Mouse (Mus musculus) midbrain, embryonic 12.5 days (tissue): ENCODE measurements around the gene Ankrd12. TPM values are rescaled to one million over a fixed set of nuclear protein-coding genes. Genes with fewer than 3 reads are reported as not detected.
A peak's percentile ranks its signal among the peaks of the same experiment; 100 is the strongest.

Experiments
- ATAC-seq: fragments of 200-750 bp; cut with Nextera tagmentation; 2 replicates; pipeline ENCODE4 v1.8.0; 2017; ENCODE audit warnings: low read depth, moderate TSS enrichment, moderate library complexity; ENCODE audit not compliant: low FRiP score
- H3K27ac ChIP-seq: fragments of 300-500 bp; sonication (generic); replicated peaks from 2 replicates; pipeline ENCODE4 v1.5.1; 2016; ENCODE audit warnings: mild to moderate bottlenecking
- H3K27me3 ChIP-seq: fragments of 300-500 bp; sonication (generic); 2 replicates; pipeline ENCODE4 v1.6.1; 2016; ENCODE audit warnings: mild to moderate bottlenecking
- H3K36me3 ChIP-seq: fragments of 300-500 bp; sonication (generic); 2 replicates; pipeline ENCODE4 v1.6.1; 2016
- H3K4me1 ChIP-seq: fragments of 300-500 bp; sonication (generic); 2 replicates; pipeline ENCODE4 v1.6.1; 2016
- H3K4me2 ChIP-seq: fragments of 300-500 bp; sonication (generic); replicated peaks from 2 replicates; pipeline ENCODE4 v1.6.1; 2016; ENCODE audit warnings: mild to moderate bottlenecking, moderate library complexity
- H3K4me3 ChIP-seq: fragments of 300-500 bp; sonication (generic); 2 replicates; pipeline ENCODE4 v1.5.1; 2016; ENCODE audit warnings: mild to moderate bottlenecking
- H3K9ac ChIP-seq: fragments of 300-500 bp; sonication (generic); replicated peaks from 2 replicates; pipeline ENCODE4 v1.6.1; 2016; ENCODE audit warnings: mild to moderate bottlenecking, moderate library complexity
- H3K9me3 ChIP-seq: fragments of 300-500 bp; sonication (generic); 2 replicates; pipeline ENCODE4 v1.6.1; 2016; ENCODE audit warnings: mild to moderate bottlenecking
- WGBS: fragments of 180-500 bp; shearing (Covaris S2); methylation state at CpG from one replicate; pipeline ENCODE4 v1.1.7; 2016; 5-methylcytosine and 5-hydroxymethylcytosine counted together
- polyA plus RNA-seq: library from polyadenylated mRNA; unstranded; fragments of >200 nt; fragmentation: Nextera tagmentation; extraction: Ambion mirVana; gene quantifications from 2 replicates; pipeline ENCODE4 v1.2.1, GENCODE M21; 2016

Ankrd12 gene
- polyA plus RNA-seq, 1 experiment from 2014 or later = 52.4 TPM

GRCm38 (mm10) chr17:65940221-65940620 lies 136.7 kb downstream of the Ankrd12 start:
- H3K4me3 ChIP-seq = no peak overlapping the region
- H3K4me1 ChIP-seq = no peaks in the 10 kb centered on the region
- H3K9ac ChIP-seq = no peak overlapping the region
- H3K36me3 ChIP-seq = peaks cover 22% of the 10 kb centered on the region
- H3K27me3 ChIP-seq = no peaks in the 10 kb centered on the region
- no peak for ATAC-seq
- no peaks in the 10 kb centered on the region for H3K9me3 ChIP-seq
- H3K27ac ChIP-seq = no peak overlapping the region
- 70% methylated on average over 12 of the region's 12 CpGs for WGBS
- H3K4me2 ChIP-seq = no peak overlapping the region

DNA sequence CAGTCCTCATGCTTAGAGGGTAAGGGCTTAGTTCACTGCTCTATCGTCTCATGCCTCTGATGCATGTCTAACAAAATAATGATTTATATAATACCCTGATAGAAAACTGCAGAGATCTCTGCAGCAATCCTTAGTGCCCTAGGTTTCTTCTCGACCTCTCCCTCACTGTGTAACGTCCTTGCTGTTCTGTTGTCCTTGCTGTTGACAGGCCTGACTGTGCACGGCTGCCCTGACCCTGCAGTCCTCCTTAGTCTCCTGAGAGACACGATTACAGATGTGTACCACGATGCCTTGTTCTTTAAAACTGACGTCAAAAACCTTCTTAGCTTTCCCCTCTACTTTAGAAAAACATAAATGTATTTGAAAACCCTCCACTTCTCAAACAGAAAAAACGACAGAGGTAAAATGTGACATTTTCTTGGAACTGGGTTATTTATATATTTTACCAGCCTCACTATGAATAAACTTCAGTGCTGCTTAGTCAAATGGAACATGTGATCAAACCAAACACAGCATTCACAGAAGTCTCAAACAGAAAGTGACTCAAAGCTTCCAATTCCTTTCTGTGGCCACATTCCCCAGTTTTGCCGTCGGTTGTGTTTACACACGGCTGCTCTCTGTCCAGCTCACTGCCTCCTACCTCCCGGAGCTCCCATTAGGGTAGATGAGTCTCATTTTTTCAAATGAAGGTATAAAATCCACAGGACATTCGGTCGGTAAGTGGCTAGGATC lies 137.3 kb downstream of the Ankrd12 start:
- Histone ChIP-seq H3K27me3 (no peaks in the 10 kb centered on the region), H3K36me3 (peaks cover 25% of the 10 kb centered on the region), H3K4me2 (no peak overlapping the region), H3K4me1 (no peaks in the 10 kb centered on the region), H3K4me3 (no peak overlapping the region), H3K9ac (no peak overlapping the region), H3K9me3 (no peaks in the 10 kb centered on the region), H3K27ac (no peak overlapping the region)
- 73% methylated on average over 14 of the region's 14 CpGs for WGBS
- ATAC-seq = no peak

GRCm38 (mm10) chr17:65937671-65938070 lies 139.2 kb downstream of the Ankrd12 start:
- Histone ChIP-seq H3K4me1 (no peaks in the 10 kb centered on the region), H3K9me3 (0 out of 2 replicates have a peak, but pooled peaks cover 4% of the 10 kb centered on the region), H3K27me3 (no peaks in the 10 kb centered on the region), H3K9ac (no peak overlapping the region), H3K4me2 (no peak overlapping the region), H3K36me3 (peaks cover 32% of the 10 kb centered on the region), H3K27ac (no peak overlapping the region), H3K4me3 (no peak overlapping the region)
- no peak for ATAC-seq
- 89% methylated on average over 9 of the region's 9 CpGs for WGBS

DNA sequence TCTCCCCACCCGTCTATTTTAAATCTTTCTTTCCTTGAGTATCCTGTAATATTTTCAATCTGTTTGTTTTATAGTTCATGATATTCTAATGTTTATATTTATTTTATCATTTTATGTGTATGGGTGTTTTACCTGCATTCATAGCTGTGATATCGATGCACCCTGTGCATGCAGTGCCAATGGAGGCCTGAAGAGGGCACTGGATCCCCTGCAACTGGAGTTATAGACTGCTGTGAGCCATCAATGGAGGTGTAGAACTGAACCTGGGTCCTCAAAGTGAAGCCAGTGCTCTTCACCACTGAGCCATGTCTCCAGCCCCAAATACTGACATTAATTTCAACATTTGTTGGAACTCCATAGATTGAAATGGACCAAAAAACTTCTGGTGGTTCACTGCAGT lies 143.1 kb downstream of the Ankrd12 start:
- Histone ChIP-seq H3K9me3 (0 out of 2 replicates have a peak, but pooled peaks cover 4% of the 10 kb centered on the region), H3K27me3 (no peaks in the 10 kb centered on the region), H3K4me1 (peaks cover 5% of the 10 kb centered on the region), H3K9ac (no peak overlapping the region), H3K36me3 (peaks cover 38% of the 10 kb centered on the region), H3K4me2 (no peak overlapping the region), H3K27ac (no peak overlapping the region), H3K4me3 (no peak overlapping the region)
- 91% methylated on average over 2 of the region's 2 CpGs for WGBS
- ATAC-seq = no peak

GRCm38 (mm10) chr17:65931525-65931924 lies 145.4 kb downstream of the Ankrd12 start:
- 0 out of 2 replicates have a peak, but pooled peaks cover 4% of the 10 kb centered on the region for H3K9me3 ChIP-seq
- no peak overlapping the region for H3K4me2 ChIP-seq
- WGBS = 41% methylated on average over 6 of the region's 6 CpGs
- H3K27me3 ChIP-seq = no peaks in the 10 kb centered on the region
- H3K9ac ChIP-seq = no peak overlapping the region
- peak overlapping the region; percentile 58 for H3K27ac ChIP-seq
- H3K36me3 ChIP-seq = peaks cover 40% of the 10 kb centered on the region
- H3K4me1 ChIP-seq = peaks cover 5% of the 10 kb centered on the region
- peak; percentile 78 for ATAC-seq
- no peak overlapping the region for H3K4me3 ChIP-seq

- H3K9me3 ChIP-seq = 0 out of 2 replicates have a peak, but pooled peaks cover 4% of the 10 kb centered on the region
- H3K27ac ChIP-seq = no peak overlapping the region
- peaks cover 5% of the 10 kb centered on the region for H3K4me1 ChIP-seq
- H3K36me3 ChIP-seq = peaks cover 41% of the 10 kb centered on the region
- ATAC-seq = no peak
- no peak overlapping the region for H3K4me3 ChIP-seq
- H3K4me2 ChIP-seq = no peak overlapping the region
- 86% methylated on average over 6 of the region's 6 CpGs for WGBS
- no peaks in the 10 kb centered on the region for H3K27me3 ChIP-seq
- H3K9ac ChIP-seq = no peak overlapping the region
Observed at GRCm38 (mm10) chr17:65930960-65931359, 145.9 kb downstream of the Ankrd12 start.

DNA sequence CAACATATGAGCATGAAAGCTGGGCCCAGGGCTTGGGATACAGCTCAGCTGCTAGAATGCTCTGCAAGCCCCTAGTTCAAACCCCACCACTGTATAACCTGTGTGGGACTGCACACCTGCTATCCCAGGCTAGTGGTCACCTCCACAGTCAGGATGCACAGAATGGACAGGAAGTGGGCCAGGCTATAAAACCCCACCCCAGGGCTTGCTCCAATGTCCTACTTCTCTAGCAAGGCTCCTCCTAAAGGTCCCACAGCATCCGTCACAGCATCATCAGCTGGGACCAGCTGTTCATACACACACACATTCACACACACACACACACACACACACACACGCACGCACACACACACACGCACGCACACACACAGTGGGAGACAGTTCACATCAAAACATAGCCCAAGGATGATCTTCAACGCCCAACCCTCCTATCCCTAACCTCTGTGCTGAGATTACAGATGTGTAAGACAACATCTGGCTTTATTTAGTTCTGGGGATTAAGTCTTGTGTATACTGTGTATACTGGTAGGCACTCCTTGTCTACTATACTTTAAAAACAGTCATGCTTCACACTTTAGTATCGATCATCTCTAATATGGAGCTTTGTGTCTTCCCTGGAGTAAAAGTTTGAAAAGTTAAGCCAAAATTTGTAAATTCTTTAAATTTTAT lies 146.6 kb downstream of the Ankrd12 start:
- ATAC-seq = no peak
- H3K27ac ChIP-seq = no peak overlapping the region
- no peak overlapping the region for H3K9ac ChIP-seq
- H3K4me1 ChIP-seq = peaks cover 5% of the 10 kb centered on the region
- peaks cover 46% of the 10 kb centered on the region for H3K36me3 ChIP-seq
- 88% methylated on average over 7 of the region's 7 CpGs for WGBS
- no peaks in the 10 kb centered on the region for H3K27me3 ChIP-seq
- no peak overlapping the region for H3K4me3 ChIP-seq
- H3K4me2 ChIP-seq = no peak overlapping the region
- 0 out of 2 replicates have a peak, but pooled peaks cover 4% of the 10 kb centered on the region for H3K9me3 ChIP-seq

- Histone ChIP-seq H3K4me1 (peaks cover 5% of the 10 kb centered on the region), H3K36me3 (peaks cover 47% of the 10 kb centered on the region), H3K9me3 (0 out of 2 replicates have a peak, but pooled peaks cover 4% of the 10 kb centered on the region), H3K4me2 (no peak overlapping the region), H3K27me3 (no peaks in the 10 kb centered on the region), H3K4me3 (no peak overlapping the region), H3K9ac (no peak overlapping the region), H3K27ac (no peak overlapping the region)
- ATAC-seq = no peak
- WGBS = 90% methylated on average over 22 of the region's 22 CpGs
Observed at GRCm38 (mm10) chr17:65929319-65929978, 147.4 kb downstream of the Ankrd12 start.

GRCm38 (mm10) chr17:65927077-65927476 lies 149.8 kb downstream of the Ankrd12 start:
- Histone ChIP-seq H3K9me3 (no peaks in the 10 kb centered on the region), H3K27ac (no peak overlapping the region), H3K4me1 (peaks cover 5% of the 10 kb centered on the region), H3K9ac (no peak overlapping the region), H3K4me2 (no peak overlapping the region), H3K36me3 (peaks cover 52% of the 10 kb centered on the region), H3K27me3 (no peaks in the 10 kb centered on the region), H3K4me3 (no peak overlapping the region)
- ATAC-seq = no peak
- WGBS = 78% methylated on average over 4 of the region's 4 CpGs

DNA sequence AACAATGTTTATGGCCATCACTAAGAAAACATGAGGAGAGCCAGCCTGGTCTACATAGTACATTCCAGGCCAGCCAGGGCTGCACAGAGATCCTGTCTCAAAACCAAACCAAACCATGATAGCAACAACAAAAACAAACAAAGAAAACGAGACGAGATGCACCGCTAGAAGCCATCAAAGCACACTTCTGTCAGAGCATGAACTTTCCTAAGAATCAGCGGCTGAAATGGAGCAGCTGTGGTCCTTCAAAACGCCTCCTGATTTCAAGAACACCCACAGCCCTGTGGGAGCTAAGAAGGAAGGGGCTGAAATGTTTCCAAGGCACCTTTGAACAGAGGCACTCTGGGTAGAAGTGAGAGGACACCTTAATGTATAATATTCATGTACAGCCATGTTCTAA lies 152.7 kb downstream of the Ankrd12 start:
- no peaks in the 10 kb centered on the region for H3K27me3 ChIP-seq
- H3K4me3 ChIP-seq = no peak overlapping the region
- no peak for ATAC-seq
- H3K4me1 ChIP-seq = no peaks in the 10 kb centered on the region
- peaks cover 60% of the 10 kb centered on the region for H3K36me3 ChIP-seq
- no peak overlapping the region for H3K4me2 ChIP-seq
- H3K27ac ChIP-seq = no peak overlapping the region
- 73% methylated on average over 5 of the region's 5 CpGs for WGBS
- H3K9ac ChIP-seq = no peak overlapping the region
- no peaks in the 10 kb centered on the region for H3K9me3 ChIP-seq

GRCm38 (mm10) chr17:65921975-65922374 lies 154.9 kb downstream of the Ankrd12 start:
- no peaks in the 10 kb centered on the region for H3K4me1 ChIP-seq
- no peaks in the 10 kb centered on the region for H3K27me3 ChIP-seq
- ATAC-seq = no peak
- H3K4me2 ChIP-seq = no peak overlapping the region
- H3K36me3 ChIP-seq = peaks cover 48% of the 10 kb centered on the region
- no peak overlapping the region for H3K9ac ChIP-seq
- H3K4me3 ChIP-seq = no peak overlapping the region
- no peak overlapping the region for H3K27ac ChIP-seq
- WGBS = 74% methylated on average over 6 of the region's 6 CpGs
- H3K9me3 ChIP-seq = no peaks in the 10 kb centered on the region

GRCm38 (mm10) chr17:65919235-65919634 lies 157.7 kb downstream of the Ankrd12 start:
- H3K4me1 ChIP-seq = peaks cover 14% of the 10 kb centered on the region
- H3K27me3 ChIP-seq = no peaks in the 10 kb centered on the region
- WGBS = 82% methylated on average over 3 of the region's 3 CpGs
- no peak for ATAC-seq
- no peak overlapping the region for H3K4me2 ChIP-seq
- no peaks in the 10 kb centered on the region for H3K9me3 ChIP-seq
- H3K27ac ChIP-seq = no peak overlapping the region
- no peak overlapping the region for H3K4me3 ChIP-seq
- H3K36me3 ChIP-seq = peaks cover 27% of the 10 kb centered on the region
- no peak overlapping the region for H3K9ac ChIP-seq
